Mouse (Mus musculus) retina, adult 2 months (tissue): ENCODE measurements around the gene Slc25a12.
"Not testable (repeated sequence)": the region's sequence is repeated elsewhere in the genome, so short reads cannot be mapped to it uniquely, and the experiment has no call there.

Source experiments
- DNase-seq: peaks from one replicate; pipeline ENCODE4 v3.0.0-alpha.2; 2012; ENCODE audit warnings: low read depth, low spot score

The Slc25a12 gene

GRCm38 (mm10) chr2:71367125-71367880 is at the start of gene Slc25a12:
Gene Slc25a12, minus strand, starts transcription at chr2:71367749.
- peak; percentile 80 for DNase-seq

GRCm38 (mm10) chr2:71405613-71406012 is 38.1 kb upstream of the Slc25a12 start:
- DNase-seq: no peak

- DNase-seq: no peak
These were observed 22.3 kb upstream of the Slc25a12 start for GRCm38 (mm10) chr2:71389864-71390263.

- peak; percentile 83 for DNase-seq
These were observed 21.6 kb upstream of the Slc25a12 start, which contains the start of gene Hat1 for GRCm38 (mm10) chr2:71388951-71389763. Gene Hat1, plus strand, starts transcription at chr2:71388958.

- DNase-seq: no peak
These were observed 20.2 kb upstream of the Slc25a12 start for GRCm38 (mm10) chr2:71387766-71388165.

- DNase-seq: no peak
These were observed 16.3 kb upstream of the Slc25a12 start for GRCm38 (mm10) chr2:71383890-71384289.

- no peak for DNase-seq
These were observed 14.4 kb upstream of the Slc25a12 start for GRCm38 (mm10) chr2:71381962-71382361.

GRCm38 (mm10) chr2:71377426-71377825 is 9.9 kb upstream of the Slc25a12 start:
- DNase-seq: no peak

GRCm38 (mm10) chr2:71376433-71376906 is 8.9 kb upstream of the Slc25a12 start:
- no peak for DNase-seq

GRCm38 (mm10) chr2:71374275-71375155 is 7.0 kb upstream of the Slc25a12 start:
- DNase-seq: no peak

GRCm38 (mm10) chr2:71372261-71372660 is 4.7 kb upstream of the Slc25a12 start:
- DNase-seq: not testable (repeated sequence)

- DNase-seq: no peak
These were observed 4.2 kb upstream of the Slc25a12 start for GRCm38 (mm10) chr2:71371790-71372189.

- no peak for DNase-seq
These were observed 537 bp upstream of the Slc25a12 start for GRCm38 (mm10) chr2:71368086-71368485.

- no peak for DNase-seq
These were observed 878 bp downstream of the Slc25a12 start for GRCm38 (mm10) chr2:71366618-71367124.

- no peak for DNase-seq
These were observed 7.4 kb downstream of the Slc25a12 start for GRCm38 (mm10) chr2:71360192-71360591.

- no peak for DNase-seq
These were observed 9.2 kb downstream of the Slc25a12 start for GRCm38 (mm10) chr2:71358347-71358746.

GRCm38 (mm10) chr2:71354055-71354425 is 13.5 kb downstream of the Slc25a12 start:
- DNase-seq: no peak

- no peak for DNase-seq
These were observed 14.1 kb downstream of the Slc25a12 start for GRCm38 (mm10) chr2:71353306-71354054.

- no peak for DNase-seq
These were observed 15.9 kb downstream of the Slc25a12 start for GRCm38 (mm10) chr2:71351727-71351987.

GRCm38 (mm10) chr2:71350904-71351726 is 16.4 kb downstream of the Slc25a12 start:
- DNase-seq: no peak
